ENCODE assay signal across 13 mouse cellular contexts in genomic region chr13:55858463-55858862, GRCm38 (mm10). TPM values are rescaled to one million over a fixed set of nuclear protein-coding genes. Genes with fewer than 3 reads are reported as not detected.
"Had no signal": no experiment of that assay in that cellular context is flagged by ENCODE, and none has a peak within 500 bp of the region (broad histone marks: within the 10 kb centered on the region; RNA-seq: fewer than 3 reads in every experiment).

No protein-coding gene starts in this region.

- DNase-seq: lung, adult 18-20 months; lung, embryonic 14.5 days; lung, postnatal 10 days; lung, postnatal 36 days; right cerebral cortex, postnatal 14 days; spleen, adult 18-20 months; thymus, adult 18-20 months; thymus, postnatal 14 days; thymus, postnatal 4 days had no signal

- ATAC-seq: midbrain, embryonic 13.5 days; midbrain, embryonic 15.5 days had no signal

RNA-seq across cellular contexts. Expression of gene Pitx1, which starts 22.5 kb away (rescaled TPM):
- total RNA-seq: monocyte, adult 5-6 weeks; neutrophil, adult 5-6 weeks had no signal
